Mouse (Mus musculus) stomach, postnatal 0 days (tissue): ENCODE data around the gene Cenpi.

Source experiments
- CTCF ChIP-seq: IDR thresholded peaks from 2 replicates; pipeline ENCODE4 v1.5.1; 2016; ENCODE audit warnings: antibody characterized with exemption, low read depth, mild to moderate bottlenecking, moderate library complexity
- EP300 ChIP-seq: optimal IDR thresholded peaks from 2 replicates; pipeline ENCODE3; 2016; ENCODE audit warnings: antibody characterized with exemption

GRCm38 (mm10) chrX:134285791-134286190 lies 22.1 kb upstream of the Cenpi start:
- TF ChIP-seq CTCF = no peak
- TF ChIP-seq EP300 = no peak
